Mouse (Mus musculus) thymus, postnatal 25 days (tissue): Measurements from ENCODE around the gene Rab40c.
"Not testable (repeated sequence)": the region's sequence is repeated elsewhere in the genome, so short reads cannot be mapped to it uniquely, and the experiment has no call there.

ENCODE experiments used
- DNase-seq: peaks from one replicate; pipeline ENCODE4 v3.0.0; 2022

Gene Rab40c

DNA sequence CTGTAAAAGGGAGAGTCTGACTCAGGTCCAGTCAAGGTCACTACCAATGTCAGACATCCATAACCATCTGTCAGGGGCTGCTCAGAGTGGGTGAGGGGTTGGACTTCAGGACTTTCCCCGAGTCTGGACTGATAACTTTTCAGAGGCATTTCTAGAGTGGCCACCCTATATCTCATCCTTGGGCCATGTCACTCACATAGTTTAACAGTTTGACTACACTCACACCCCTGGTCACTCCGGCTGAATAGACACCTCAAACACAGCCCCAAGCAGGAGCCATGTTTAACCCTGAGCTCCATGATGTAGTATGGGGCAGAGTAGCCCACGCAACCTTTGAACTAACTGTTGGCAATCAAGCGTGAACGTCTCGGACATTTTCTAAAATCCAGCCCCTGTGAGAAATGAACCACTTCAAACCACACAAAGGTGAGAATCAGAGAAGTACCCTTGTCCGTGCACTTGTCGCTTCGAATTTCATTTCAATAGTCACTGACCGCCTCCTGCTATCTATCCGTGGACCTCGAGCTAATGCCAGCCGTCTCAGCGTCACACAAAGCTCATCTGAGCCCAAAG, 45.3 kb downstream of the Rab40c start:
- DNase-seq = no peak

DNA sequence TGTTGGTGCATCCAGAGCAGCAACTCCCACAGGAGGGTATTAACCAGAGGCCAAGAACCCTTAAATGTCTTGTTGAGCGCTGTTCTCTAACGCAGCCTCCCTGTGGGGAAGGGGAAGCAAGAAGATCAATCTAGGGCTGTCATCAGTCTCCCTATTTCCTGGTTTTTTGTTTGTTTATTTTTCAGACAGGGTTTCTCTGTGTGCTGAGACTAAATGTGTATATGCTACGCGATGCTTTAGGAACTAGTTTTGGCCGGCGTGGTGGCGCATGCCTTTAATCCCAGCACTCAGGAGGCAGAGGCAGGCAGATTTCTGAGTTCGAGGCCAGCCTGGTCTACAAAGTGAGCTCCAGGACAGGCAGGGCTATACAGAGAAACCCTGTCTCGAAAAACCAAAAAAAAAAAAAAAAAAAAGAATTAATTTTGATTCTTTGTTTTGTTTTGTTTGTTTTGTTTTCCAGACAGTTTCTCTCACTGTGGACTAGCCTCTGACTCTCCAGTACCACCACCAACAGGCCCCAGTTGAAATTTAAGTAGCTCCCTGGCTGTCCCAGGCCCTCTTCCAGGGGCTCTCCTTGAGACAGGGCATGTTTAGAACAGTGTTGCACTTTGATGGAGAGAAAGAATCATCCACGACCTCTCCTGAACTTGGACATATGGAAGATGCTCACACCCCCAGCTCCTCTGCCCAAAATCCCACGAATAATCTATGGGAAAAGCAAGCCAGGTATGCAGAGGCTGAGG, 46.0 kb downstream of the Rab40c start:
- no peak for DNase-seq

DNA sequence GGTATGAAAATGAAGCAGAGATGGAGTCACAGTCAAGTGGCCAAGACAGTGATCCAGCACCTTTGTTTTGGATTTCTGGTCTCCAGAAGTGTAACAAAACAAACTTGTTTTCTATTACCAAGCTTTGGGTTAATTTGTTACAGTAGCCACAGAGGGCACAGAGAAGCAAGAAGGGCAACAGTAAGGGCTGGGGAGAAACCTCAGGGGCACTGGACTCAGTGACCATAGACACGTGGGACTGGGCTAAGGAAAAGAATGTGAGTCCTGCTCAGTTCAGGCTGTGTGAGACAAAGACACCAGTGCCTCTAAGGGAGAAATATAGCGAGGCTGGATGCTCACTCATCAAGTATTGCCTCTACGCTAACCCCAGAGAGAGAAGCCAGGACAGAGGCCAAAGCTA, 46.9 kb downstream of the Rab40c start:
- DNase-seq = no peak

DNA sequence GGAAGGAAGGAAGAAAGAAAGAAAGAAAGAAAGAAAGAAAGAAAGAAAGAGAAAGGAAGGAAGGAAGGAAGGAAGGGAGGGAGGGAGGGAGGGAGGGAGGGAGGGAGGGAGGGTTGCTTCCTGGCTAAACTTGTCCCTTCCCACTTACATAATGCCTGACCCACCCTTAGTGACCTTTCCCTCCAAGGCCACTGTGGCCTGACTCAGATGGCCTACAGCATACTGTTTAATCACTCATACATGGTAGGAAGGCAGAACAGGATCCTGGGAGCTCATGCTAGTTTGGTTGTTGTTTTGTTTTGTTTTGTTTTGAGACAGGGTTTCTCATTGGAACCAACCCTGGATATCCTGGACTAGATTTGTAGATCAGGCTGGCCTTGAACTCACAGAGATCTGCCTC, 48.0 kb downstream of the Rab40c start:
- DNase-seq = not testable (repeated sequence)

DNA sequence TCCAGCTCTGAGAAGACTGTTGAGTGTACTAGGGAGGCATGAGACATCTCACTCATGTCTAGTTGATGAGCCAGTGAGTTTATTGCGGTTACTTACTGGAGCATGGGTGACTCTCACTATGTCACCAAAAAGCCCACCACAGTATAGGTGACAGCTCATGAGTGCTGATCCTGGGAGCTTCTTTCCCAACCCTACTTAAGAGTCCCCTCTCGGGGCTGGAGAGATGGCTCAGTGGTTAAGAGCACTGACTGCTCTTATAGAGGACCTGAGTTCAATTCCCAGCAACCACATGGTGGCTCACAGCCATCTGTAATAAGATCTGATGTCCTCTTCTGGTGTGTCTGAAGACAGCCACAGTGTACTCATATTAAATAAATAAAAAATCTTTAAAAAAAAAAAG, 49.6 kb downstream of the Rab40c start:
- no peak for DNase-seq

DNA sequence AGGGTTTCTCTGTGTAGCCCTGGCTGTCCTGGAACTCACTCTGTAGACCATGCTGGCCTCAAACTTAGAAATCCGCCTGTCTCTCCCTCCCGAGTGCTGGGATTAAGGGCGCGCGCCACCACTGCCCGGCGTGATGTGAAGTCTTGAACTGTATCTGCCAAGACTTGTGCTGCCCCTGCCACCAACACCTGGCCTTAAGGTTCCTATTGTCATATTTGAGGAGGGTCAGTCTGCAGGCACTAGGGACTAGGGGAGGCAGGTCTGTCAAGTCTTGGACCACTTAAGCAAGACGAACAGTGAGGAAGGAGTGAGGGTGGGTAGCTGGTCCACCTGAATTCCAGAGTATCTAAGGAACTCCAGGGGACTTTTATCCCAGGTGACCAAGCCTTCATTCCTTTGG, 50.0 kb downstream of the Rab40c start:
- DNase-seq = no peak

DNA sequence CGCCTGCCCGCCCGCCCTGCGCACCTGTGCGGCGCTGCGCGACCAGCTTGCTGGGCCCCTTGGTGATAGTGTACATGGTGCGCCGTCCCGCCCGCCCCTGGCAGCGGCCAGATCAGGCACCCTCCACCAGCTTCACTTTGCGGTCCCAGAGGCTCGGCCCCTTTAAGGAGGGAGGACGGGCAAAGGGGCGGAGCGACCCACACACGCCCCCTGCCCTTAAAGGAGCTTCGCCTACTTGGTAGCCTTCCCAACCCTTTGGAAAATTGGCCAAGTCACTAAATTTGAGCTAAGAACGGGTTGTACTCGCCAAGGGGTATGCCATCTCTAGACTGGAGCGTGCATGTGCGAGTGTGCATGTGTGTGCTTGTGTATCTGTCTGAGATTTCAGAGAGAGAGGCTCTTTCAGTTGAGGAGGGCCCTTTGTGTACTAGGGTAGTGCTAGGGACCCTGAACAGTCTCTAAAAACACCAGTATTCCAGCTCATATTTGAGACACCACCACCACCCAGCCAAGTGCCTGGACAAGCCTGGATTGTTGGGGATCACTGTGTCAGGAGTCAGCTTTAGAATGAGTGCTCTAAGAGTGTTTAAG, 50.8 kb downstream of the Rab40c start, which contains the start of gene Mcrip2:
TSS of gene Mcrip2 (minus strand) at position 164 of the 591 bp plus-strand sequence.
- DNase-seq = peak; percentile 78

DNA sequence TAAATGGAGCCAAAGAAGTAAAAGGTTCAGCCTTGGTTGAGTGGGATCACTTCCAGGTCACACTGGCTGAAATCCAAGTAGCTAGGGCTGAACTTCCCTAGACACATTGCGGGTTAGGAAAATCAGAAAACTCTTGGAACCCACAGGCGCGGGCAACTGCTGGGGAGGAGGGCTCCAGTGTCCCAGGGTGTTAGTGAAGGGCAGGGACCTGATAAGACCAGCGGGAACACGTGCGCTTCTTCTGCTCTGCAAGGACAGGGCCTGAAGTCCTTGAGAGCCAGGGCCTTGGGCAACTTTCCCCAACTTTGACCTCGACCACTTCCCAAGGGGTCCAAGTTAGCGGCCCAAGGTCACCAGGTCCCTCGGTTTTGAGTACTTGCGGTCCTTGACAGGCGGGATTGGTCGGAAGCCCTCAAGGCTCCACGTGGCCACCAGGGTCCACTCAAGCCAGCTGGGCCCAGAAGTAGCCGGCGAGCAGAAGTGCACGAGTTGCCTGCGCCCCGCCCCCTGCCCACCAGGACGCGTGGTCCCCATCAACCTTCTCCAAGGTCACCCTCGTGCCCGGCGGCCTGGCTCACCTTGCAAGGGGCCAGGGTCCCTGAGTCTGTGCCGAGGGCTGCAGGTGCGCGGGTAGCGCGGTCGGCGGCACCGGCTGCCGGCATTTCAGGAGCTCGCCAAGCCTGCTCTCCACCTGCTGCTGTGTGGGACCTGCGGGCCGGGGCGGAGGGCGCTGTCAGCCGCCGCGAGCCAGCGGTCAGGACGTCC, 51.5 kb downstream of the Rab40c start:
- no peak for DNase-seq

DNA sequence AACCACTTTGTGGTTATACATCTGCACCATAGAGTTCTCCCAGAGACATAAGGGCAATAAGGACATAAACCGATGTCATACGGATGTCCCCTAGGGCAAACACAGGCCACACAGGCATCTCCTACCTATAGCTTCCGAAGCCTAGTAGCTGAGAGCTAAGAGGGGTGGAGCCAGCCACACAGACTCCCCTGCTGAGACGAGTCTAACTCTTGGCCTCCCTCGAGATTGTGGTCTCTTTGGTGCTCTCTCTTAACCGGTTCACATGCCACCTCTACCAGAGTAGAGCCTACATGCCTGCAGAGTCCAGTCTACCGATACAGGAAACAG, 52.1 kb downstream of the Rab40c start:
- peak; percentile 45 for DNase-seq

DNA sequence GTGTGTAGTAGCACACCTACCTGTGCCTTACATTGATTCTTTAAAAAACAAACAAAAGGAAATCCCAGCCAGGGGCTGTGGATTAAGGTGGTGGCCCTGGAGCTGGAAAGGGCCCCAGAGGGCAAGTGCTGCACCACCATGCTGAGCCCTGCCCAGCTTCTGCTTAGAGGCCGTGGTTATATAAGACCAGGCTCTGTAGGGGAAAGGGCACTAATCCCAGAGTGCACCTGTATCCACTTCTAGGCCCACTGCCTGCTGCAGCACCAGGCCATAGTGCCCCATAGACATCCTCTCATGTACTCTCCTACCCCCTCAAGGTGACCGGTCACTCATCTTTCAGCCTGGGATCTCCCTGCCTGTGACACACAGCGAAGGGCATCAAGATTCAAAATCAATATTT, 53.4 kb downstream of the Rab40c start:
- DNase-seq = no peak

DNA sequence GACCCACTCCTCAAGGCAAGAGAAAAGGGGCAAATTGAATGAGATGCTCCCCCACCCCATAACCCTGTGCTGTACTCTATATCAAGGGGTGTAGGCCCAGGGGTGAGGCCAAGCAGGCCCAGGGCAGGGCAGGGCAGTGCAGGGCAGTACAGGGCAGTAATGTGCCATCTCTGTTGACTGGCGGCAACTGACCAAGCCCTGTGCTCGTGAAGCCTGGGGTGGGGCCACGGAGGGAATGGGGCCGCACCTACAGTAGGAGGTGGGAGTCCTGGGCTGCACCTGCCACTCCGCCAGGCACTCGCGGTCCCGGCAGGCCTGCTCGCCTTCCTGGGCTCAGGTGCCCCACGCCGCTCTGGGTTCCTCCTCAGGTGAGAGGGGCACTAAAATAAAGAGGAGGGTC, 54.2 kb downstream of the Rab40c start:
- DNase-seq = no peak

DNA sequence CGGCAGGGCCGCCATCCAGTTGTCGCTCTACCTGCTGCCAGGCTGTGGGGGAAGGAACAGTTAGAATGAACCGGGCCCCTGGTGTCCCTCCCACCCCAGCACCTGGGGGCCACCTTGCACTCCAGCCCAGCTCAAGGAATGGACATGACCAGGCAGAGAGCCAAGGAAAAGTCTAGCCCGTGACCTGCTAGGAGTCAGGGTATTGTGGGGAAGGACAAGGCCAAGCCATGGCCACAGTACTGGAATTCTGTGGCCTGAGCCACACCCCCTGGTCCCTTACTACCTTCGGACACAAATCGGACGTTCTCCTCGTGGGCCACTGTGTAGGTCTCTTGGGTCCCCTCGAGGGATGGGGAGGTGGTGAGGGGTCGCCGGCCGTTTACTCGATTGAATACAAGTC, 55.2 kb downstream of the Rab40c start:
- DNase-seq = no peak

DNA sequence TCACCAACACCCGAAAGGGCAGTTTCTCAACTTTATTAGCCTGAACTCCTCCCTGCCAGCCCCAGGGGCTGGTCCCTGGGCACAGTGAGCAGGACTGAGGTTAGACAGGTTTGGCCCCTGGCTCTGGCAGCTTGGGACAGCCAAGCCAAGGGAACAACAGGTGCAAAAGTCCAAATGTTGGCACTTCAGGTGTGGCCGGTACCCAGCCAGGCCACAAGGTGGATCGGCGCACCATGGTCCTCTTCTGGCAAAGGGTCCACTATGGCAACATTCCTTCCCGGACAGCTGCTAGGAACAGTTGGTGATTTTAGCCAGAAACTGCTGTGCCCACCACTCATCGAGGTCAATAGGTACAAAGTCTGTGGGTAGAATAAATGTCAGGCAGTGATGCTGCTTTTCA, 55.8 kb downstream of the Rab40c start:
- DNase-seq = no peak

DNA sequence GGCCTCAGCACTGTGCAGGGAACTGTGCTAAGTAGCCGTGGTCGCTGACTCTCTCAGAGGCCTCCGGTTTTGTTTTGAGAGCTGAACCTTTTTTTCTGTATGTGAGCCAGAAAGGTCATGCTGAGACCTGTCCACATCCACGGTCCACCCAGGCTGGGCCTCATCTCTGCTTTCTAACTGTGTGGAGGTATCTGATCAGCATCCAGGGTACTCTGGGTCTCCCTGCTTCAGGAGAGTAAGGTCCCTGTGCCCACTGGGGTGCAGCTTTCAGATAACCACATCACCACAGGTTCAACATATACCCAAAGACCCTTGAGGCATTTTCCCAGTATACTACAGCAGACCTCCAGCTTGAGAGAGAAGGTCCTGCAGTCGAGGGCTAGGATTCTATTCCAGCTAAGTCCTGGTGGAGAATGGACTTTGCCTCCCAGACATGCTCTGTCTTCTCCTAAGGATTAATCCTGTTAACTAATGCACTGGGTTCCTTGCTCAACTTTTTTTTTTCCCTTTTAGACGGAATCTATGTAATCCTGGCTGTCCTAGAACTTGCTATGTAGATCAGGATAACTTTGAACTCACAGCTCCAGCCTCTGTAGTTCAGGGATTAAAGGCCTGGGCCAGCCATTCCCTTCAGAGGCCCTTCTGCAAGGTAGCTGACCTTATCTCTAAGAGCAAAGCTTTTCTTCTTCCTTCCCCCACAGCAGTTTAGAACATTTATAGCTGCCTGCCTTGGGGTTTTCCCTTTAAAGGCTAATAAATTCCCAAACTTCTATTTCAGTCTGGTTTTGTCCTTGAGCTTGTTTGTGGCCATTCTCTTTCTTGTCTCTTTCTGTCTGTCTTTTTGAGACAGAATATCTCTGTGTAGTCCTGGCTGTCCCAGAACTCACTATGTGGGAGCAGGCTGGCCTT, 57.6 kb downstream of the Rab40c start:
- DNase-seq = no peak

DNA sequence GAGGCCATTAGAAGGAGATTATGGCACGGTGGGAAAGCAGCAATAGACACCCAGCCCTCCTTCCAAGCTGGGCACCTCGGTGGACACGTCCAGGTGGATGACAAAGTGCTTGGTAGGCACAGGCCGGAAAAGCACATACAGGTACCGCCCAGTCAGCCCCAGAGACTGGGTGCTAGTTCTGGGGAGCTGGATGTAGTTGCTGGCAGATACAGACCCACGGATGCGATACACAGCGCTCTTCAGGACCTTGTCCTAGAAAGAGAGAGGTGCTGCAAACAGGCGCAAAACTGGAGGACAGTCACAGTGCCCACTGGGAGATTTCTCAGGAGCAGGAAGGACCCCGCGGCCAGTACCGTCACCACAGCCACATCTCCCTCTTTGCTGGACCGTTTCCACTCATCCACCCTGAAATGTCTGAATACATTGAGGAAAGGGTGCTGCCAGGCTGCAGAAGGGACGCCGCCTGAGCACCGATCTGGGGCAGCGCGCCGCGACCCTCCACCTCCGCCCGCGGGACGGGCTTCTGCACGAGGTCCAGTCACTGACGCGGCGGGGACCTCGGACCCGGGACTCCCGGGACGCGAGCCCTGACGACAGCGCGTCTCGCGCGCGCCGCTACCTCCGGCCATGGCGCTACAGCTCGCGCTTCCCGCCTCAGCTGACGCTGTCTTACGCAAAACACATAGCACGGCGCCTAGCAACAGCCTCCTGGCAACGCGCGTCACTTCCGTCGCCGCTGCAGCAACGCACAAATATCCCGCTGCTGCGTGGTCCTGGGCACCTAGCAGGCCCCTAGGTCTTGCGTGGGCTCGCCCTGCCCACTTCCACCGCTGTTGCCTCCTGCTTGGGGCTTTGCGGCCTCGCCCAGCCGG, 58.5 kb downstream of the Rab40c start, which contains the start of gene Wdr90:
TSS of gene Wdr90 (minus strand) at position 670 of the 872 bp plus-strand sequence.
- DNase-seq = peak; percentile 87

DNA sequence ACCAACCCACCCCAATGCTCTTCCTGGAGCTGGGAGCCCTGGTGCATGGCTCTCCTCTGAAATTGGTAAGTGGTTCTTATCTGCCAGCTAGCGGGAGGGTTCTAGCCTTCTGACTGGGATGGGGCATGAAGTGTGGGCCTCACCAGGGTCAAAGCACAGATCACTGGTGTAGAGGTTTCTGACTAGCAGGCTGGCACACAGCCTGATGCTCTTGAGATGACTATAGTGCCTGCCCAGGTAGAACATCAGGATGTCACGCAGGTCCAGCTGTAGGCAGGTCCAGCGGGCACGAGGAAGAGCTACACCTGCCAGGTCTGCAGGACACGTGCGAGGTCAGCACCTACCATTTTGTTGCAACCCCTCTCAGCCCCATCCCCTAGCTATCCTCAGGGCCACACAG, 59.3 kb downstream of the Rab40c start:
- DNase-seq = no peak

DNA sequence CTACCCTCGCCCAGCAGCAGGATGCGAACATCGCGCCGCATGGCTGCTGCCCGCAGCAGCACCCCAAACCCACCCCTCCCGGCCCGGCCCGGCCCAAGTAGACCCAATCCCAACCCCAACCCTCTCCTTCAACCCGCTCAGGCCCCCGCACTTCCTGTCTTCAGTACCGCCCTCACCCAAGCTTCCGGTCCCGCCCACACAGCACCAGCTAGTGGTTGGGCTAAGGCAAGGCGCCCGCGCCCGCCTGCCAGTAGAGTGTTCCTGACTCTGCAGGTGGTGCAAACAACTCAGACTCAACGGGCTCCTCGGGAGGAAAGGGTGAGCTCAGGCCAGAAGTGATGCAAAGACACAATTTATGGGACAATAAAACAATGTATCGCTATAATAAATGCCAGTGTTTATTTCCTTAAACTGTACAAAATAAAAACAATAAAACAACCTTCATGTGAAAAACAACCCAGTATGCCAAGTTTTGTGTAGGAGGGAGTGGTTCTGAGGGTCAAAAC, 75.1 kb downstream of the Rab40c start, which contains the start of gene Rhot2:
TSS of gene Rhot2 (minus strand) at position 456 of the 506 bp plus-strand sequence.
- DNase-seq = peak; percentile 97

DNA sequence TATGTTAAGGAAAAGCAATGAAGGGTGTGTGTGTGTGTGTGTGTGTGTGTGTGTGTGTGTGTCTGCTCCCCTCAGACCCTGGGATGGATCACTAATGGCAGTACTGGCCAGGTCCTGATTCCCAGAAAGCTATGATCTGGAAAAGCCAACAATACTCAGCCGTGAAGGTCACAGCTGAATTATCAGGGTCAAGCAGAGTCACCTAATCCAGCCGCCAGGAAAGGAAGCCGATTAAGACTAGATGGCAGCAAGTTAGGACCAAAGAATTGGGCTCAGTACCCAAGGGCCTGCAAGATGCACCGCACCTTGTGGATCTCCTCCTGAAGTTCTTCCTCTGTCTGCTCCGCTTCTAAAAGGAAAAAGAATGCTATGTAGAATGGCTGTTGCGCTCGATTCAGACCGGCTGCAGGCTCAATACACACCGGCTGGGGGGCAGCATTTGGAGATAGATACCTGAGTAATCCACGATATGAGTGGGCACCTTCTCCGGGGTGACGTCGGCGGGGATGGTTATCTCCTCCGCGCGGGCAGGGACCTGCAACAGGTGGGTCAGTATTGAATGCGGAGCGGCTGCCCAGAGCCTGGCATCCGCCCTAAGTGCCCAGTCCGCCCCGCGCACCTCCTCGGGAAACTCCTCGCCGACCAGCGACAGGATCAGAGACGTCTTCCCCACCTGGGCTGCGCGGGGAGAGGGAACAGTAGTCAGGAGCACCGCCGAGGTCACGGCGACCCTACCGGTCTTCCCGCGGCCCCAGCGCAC, 75.7 kb downstream of the Rab40c start:
- DNase-seq = no peak

DNA sequence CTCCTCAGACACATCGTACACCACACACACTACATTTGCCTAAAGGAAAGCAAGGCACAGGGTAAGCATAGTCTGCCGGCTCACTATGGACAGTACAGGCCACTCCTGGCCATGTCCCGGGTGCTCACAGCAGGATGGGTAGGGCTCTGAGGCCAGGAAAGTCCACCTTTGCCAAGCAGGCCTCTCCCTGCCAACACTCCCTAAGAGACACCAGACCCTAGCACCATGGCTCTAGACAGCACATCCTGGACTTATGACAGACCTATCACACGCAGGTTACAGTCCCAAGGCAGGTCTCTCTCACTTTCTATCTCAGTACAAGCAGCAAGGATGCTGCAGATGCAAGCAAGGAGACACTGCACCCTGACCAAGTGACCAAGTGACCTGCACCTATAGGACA, 76.4 kb downstream of the Rab40c start:
- no peak for DNase-seq

DNA sequence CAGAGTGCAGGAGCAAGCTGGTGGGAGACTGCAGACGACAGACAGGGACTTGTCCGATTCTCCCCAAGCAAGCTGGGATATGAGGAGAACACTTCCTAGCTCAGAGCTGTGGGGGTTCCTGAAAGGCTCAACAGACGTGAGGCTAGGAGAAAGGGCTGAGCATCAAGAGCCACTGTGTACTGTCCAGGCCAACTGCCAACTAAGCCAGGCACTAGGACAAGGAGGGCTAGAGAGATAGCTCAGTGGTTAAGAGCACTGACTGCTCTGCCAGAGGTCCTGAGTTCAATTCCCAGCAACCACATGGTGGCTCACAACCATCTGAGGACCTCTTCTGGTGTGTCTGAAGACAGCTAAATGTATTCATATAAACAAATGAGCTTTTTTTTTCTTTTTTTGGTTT, 77.0 kb downstream of the Rab40c start:
- DNase-seq = no peak
